Mouse (Mus musculus): Measurements from ENCODE around the gene Rilp.

DNA sequence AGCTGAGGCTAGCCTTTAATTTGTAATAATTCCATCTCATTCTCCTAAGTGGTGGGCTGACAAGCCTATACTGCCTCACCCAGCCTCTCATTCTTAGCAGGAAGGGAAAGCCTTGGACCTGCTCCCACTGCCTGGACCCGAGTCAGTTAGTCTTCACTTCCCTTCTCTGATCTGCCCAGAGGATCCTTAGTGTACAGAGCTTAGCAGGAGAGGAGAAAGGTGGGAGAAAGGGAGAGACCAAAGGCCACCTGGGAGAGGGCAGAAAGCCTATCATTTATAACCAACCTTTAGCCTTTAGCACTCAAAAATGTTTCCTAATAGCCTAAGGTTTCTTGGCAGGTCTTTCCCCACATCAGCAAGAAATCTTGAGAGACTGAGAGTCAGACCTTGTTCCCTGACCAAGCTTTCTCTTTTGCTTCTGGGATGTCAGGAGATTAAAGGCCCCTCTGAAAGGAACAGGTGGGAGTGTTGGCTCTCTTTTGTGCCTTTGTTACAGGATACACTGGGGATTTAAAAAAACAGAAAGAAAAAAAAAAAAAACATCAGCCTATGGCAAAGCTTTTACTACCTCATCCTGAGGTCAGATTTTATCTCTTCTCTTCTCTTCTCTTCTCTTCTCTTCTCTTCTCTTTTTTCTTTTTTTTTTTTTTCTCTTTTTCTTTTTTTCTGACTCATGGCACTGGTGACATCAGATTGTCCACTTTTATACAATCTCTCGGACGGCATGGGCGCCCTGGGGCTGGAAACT, 24.6 kb downstream of the Rilp start:
- TF ChIP-seq CTCF (IDR thresholded peaks at IDR 0.05) = no peak
- TF ChIP-seq POLR2A (IDR thresholded peaks at IDR 0.05; ENCODE audit: insufficient read depth, low read depth, low read length) = no peak
- no peak for TF ChIP-seq EP300 (IDR thresholded peaks at IDR 0.05; ENCODE audit: insufficient read depth, low read depth, low read length)

Data from heart, adult 2 months (tissue).